Mouse (Mus musculus) stomach, embryonic 16.5 days (tissue): ENCODE data around the gene Slc15a5. TPM values are rescaled to one million over a fixed set of nuclear protein-coding genes. Genes with fewer than 3 reads are reported as not detected.

ENCODE experiments used
- ATAC-seq: fragments of 200-750 bp; cut with Nextera tagmentation; 2 replicates; pipeline ENCODE4 v1.8.0; 2017; ENCODE audit warnings: moderate number of reproducible peaks, moderate TSS enrichment; ENCODE audit not compliant: insufficient read depth, low FRiP score
- H3K27ac ChIP-seq: fragments of 300-500 bp; sonication (generic); 2 replicates; pipeline ENCODE4 v1.5.1; 2014; ENCODE audit warnings: low read length
- H3K27me3 ChIP-seq: fragments of 300-500 bp; sonication (generic); 2 replicates; pipeline ENCODE4 v1.6.1; 2014; ENCODE audit warnings: low read length, control low read depth, mixed read lengths; ENCODE audit not compliant: control insufficient read depth, insufficient read depth
- H3K36me3 ChIP-seq: fragments of 300-500 bp; sonication (generic); 2 replicates; pipeline ENCODE4 v1.6.1; 2014; ENCODE audit warnings: low read length; ENCODE audit not compliant: control insufficient read depth, insufficient read depth
- H3K4me1 ChIP-seq: fragments of 300-500 bp; sonication (generic); 2 replicates; pipeline ENCODE4 v1.6.1; 2014; ENCODE audit warnings: low read length, control low read depth, mixed read lengths; ENCODE audit not compliant: control insufficient read depth, insufficient read depth
- H3K4me2 ChIP-seq: fragments of 300-500 bp; sonication (generic); 2 replicates; pipeline ENCODE4 v1.6.1; 2014; ENCODE audit warnings: low read depth, low read length, mixed read lengths
- H3K4me3 ChIP-seq: fragments of 300-500 bp; sonication (generic); replicated peaks from 2 replicates; pipeline ENCODE4 v1.5.1; 2014; ENCODE audit warnings: mild to moderate bottlenecking, low read length
- H3K9ac ChIP-seq: fragments of 300-500 bp; sonication (generic); 2 replicates; pipeline ENCODE4 v1.6.1; 2014; ENCODE audit warnings: low read length
- H3K9me3 ChIP-seq: fragments of 300-500 bp; sonication (generic); replicated peaks from 2 replicates; pipeline ENCODE4 v1.6.1; 2016; ENCODE audit warnings: low read length, control low read depth; ENCODE audit not compliant: control insufficient read depth
- WGBS: fragments of 180-500 bp; shearing (Covaris S2); extraction: QIAGEN DNeasy Blood & Tissue Kit; methylation state at CpG from one replicate; pipeline ENCODE4 v1.1.7; 2014; 5-methylcytosine and 5-hydroxymethylcytosine counted together
- polyA plus RNA-seq: library from polyadenylated mRNA; unstranded; fragments of >200 nt; fragmentation: Nextera tagmentation; extraction: Ambion mirVana; gene quantifications from 2 replicates; pipeline ENCODE4 v1.2.1, GENCODE M21; 2015

Gene Slc15a5
- polyA plus RNA-seq, 1 experiment from 2014 or later, result not detected

- Histone ChIP-seq H3K4me3 (no peak overlapping the region), H3K4me2 (no peak overlapping the region), H3K27me3 (no peaks in the 10 kb centered on the region), H3K4me1 (no peaks in the 10 kb centered on the region), H3K27ac (no peak overlapping the region), H3K9ac (no peak overlapping the region), H3K36me3 (no peaks in the 10 kb centered on the region), H3K9me3 (peaks cover 3% of the 10 kb centered on the region; the same call in 1 of the 2 replicates)
- no peak for ATAC-seq
- WGBS, result 83% methylated on average over 4 of the region's 4 CpGs
These were observed 37.9 kb downstream of the Slc15a5 start for GRCm38 (mm10) chr6:138041865-138042264.

DNA sequence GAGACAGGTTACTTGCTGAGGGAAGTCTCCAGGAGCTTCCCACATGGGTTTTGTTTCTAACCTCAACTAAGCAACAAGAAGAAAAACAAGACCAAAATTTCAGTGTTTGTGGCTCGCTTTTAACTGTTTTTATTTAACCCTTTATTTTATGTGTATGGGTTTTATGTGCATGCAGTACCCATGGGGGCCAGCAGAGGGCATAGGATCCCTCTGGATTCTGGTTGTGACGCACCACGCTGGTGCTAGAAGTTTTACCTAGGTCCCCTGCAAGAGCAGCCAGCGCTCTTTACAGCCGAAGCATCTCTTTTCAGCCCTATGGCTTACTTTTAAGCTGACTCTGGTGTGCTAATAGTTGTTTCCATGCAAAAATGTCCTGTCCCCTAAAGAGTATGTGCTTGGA is 42.1 kb downstream of the Slc15a5 start:
- H3K27ac ChIP-seq, result no peak overlapping the region
- no peaks in the 10 kb centered on the region for H3K9me3 ChIP-seq
- no peaks in the 10 kb centered on the region for H3K4me1 ChIP-seq
- H3K4me2 ChIP-seq, result no peak overlapping the region
- no peak overlapping the region for H3K4me3 ChIP-seq
- H3K9ac ChIP-seq, result no peak overlapping the region
- no peaks in the 10 kb centered on the region for H3K27me3 ChIP-seq
- no peaks in the 10 kb centered on the region for H3K36me3 ChIP-seq
- no peak for ATAC-seq
- 89% methylated on average over 5 of the region's 5 CpGs for WGBS

- no peaks in the 10 kb centered on the region for H3K27me3 ChIP-seq
- no peaks in the 10 kb centered on the region for H3K36me3 ChIP-seq
- H3K9ac ChIP-seq, result no peak overlapping the region
- ATAC-seq, result no peak
- H3K4me3 ChIP-seq, result no peak overlapping the region
- H3K9me3 ChIP-seq, result no peaks in the 10 kb centered on the region
- no peak overlapping the region for H3K4me2 ChIP-seq
- 89% methylated on average over 12 of the region's 12 CpGs for WGBS
- no peaks in the 10 kb centered on the region for H3K4me1 ChIP-seq
- no peak overlapping the region for H3K27ac ChIP-seq
These were observed 42.8 kb downstream of the Slc15a5 start for GRCm38 (mm10) chr6:138036891-138037290.

DNA sequence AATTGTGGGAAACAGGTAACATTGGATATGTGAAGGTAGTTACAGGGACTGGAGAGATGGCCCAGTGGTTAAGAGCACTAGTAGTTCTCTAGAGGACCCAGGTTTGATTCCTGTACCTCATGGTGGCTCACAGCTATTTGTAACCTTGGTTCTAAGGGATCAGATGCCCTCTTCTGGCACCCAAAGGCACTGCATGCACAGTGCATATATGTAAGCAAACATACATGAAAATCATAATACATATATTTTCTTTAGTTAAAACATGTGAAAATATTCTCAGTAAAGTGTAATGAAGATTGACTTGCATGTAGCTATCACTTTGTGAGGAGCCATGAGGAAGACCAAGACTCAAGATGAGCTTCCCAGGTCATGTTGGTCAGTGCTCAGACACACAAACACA is 62.8 kb downstream of the Slc15a5 start:
- Histone ChIP-seq H3K36me3 (no peaks in the 10 kb centered on the region), H3K4me3 (no peak overlapping the region), H3K4me2 (no peak overlapping the region), H3K27ac (no peak overlapping the region), H3K4me1 (no peaks in the 10 kb centered on the region), H3K27me3 (no peaks in the 10 kb centered on the region), H3K9ac (no peak overlapping the region), H3K9me3 (no peaks in the 10 kb centered on the region)
- ATAC-seq, result no peak

- Histone ChIP-seq H3K4me2 (no peak overlapping the region), H3K27me3 (no peaks in the 10 kb centered on the region), H3K4me1 (no peaks in the 10 kb centered on the region), H3K9me3 (no peaks in the 10 kb centered on the region), H3K9ac (no peak overlapping the region), H3K4me3 (no peak overlapping the region), H3K36me3 (no peaks in the 10 kb centered on the region), H3K27ac (no peak overlapping the region)
- no peak for ATAC-seq
- 81% methylated on average over 16 of the region's 16 CpGs for WGBS
These were observed 64.6 kb downstream of the Slc15a5 start for GRCm38 (mm10) chr6:138014976-138015674.

DNA sequence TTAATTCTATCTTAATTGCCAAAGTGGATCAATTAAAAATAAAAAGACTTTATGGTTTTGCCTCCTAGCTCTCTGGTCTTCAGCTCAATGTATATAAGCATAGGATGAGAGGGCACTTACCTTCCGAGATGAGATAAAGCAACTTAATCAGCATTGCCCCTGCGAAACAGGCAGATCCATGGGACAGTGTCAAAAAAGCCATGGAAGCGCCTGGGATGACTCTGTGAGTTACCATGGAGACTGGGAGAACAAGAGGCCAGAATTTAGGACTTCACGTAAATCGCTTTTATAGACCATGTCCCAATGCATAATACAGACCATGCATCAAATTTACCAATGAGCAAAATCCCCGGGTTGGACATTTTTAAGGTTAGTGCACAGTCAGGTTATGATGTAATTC is 67.8 kb downstream of the Slc15a5 start:
- Histone ChIP-seq H3K4me1 (no peaks in the 10 kb centered on the region), H3K4me2 (no peak overlapping the region), H3K9ac (no peak overlapping the region), H3K9me3 (no peaks in the 10 kb centered on the region), H3K36me3 (no peaks in the 10 kb centered on the region), H3K27ac (no peak overlapping the region), H3K27me3 (no peaks in the 10 kb centered on the region), H3K4me3 (no peak overlapping the region)
- 92% methylated on average over 6 of the region's 6 CpGs for WGBS
- no peak for ATAC-seq

GRCm38 (mm10) chr6:138007705-138008104 is 72.0 kb downstream of the Slc15a5 start:
- Histone ChIP-seq H3K4me1 (no peaks in the 10 kb centered on the region), H3K9ac (no peak overlapping the region), H3K4me2 (no peak overlapping the region), H3K27ac (no peak overlapping the region), H3K9me3 (no peaks in the 10 kb centered on the region), H3K36me3 (no peaks in the 10 kb centered on the region), H3K4me3 (no peak overlapping the region), H3K27me3 (no peaks in the 10 kb centered on the region)
- 64% methylated on average over 6 of the region's 6 CpGs for WGBS
- no peak for ATAC-seq

DNA sequence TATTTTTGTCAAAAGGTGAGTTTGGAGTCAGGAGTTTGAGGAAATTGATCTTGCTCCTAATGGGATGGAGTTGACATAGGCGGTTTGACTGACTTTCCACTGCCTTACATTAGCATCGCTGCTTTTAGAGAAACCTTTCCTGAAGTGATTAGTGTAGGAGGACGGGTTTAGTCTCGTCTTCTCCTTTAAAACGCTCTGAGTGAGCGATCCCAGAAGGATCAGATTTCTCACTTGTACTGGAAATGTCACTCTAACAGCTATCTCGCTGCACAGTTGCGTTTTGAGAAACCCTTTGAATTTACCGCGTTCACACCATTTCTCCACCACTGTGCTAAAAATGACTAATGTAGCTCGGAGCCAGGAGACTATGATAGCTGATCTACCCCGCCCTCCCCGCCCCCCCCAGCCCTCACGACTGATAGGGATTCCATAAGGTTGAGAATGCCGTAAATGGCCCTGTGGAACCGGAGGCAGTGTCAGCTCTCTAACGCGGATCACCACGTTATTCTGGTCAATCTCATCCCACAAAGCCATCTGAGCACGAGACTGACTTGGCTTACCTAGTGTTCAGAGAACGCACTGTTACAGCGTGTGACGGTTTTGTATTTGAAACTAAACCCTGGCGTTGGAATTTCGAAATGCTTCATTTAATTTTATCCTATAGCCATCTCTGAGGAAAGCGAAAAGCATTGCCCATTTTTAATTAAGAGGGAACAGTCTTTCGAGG is 73.0 kb downstream of the Slc15a5 start:
- no peaks in the 10 kb centered on the region for H3K36me3 ChIP-seq
- H3K27me3 ChIP-seq, result no peaks in the 10 kb centered on the region
- H3K27ac ChIP-seq, result no peak overlapping the region
- no peak overlapping the region for H3K4me2 ChIP-seq
- no peak for ATAC-seq
- H3K9ac ChIP-seq, result no peak overlapping the region
- no peaks in the 10 kb centered on the region for H3K9me3 ChIP-seq
- H3K4me3 ChIP-seq, result no peak overlapping the region
- WGBS, result 75% methylated on average over 27 of the region's 27 CpGs
- H3K4me1 ChIP-seq, result no peaks in the 10 kb centered on the region

- H3K9me3 ChIP-seq, result no peaks in the 10 kb centered on the region
- no peak overlapping the region for H3K27ac ChIP-seq
- H3K36me3 ChIP-seq, result no peaks in the 10 kb centered on the region
- H3K4me2 ChIP-seq, result no peak overlapping the region
- no peak for ATAC-seq
- H3K9ac ChIP-seq, result no peak overlapping the region
- H3K4me3 ChIP-seq, result no peak overlapping the region
- H3K4me1 ChIP-seq, result no peaks in the 10 kb centered on the region
- no peaks in the 10 kb centered on the region for H3K27me3 ChIP-seq
These were observed 89.9 kb downstream of the Slc15a5 start for GRCm38 (mm10) chr6:137989853-137990252.
